Mouse (Mus musculus) heart, adult 2 months (tissue): ENCODE measurements at regions not wholly inside any gene's neighbourhood (a gene's known extent, or its start where the extent isn't known, plus 50 kb on each side); places are given as distances from the start of the nearest gene placed in this dataset.

Source experiments
- CTCF ChIP-seq: fragments of 200-600 bp; IDR thresholded peaks from 2 replicates; pipeline ENCODE4 v1.8.1; 2022; ENCODE audit warnings: antibody characterized with exemption, mild to moderate bottlenecking, moderate library complexity
- POLR2A ChIP-seq: fragments of 200-500 bp; IDR thresholded peaks from 2 replicates; pipeline ENCODE4 v1.6.1; 2011; ENCODE audit warnings: mild to moderate bottlenecking, low read depth, low read length, control low read depth; ENCODE audit not compliant: insufficient read depth

DNA sequence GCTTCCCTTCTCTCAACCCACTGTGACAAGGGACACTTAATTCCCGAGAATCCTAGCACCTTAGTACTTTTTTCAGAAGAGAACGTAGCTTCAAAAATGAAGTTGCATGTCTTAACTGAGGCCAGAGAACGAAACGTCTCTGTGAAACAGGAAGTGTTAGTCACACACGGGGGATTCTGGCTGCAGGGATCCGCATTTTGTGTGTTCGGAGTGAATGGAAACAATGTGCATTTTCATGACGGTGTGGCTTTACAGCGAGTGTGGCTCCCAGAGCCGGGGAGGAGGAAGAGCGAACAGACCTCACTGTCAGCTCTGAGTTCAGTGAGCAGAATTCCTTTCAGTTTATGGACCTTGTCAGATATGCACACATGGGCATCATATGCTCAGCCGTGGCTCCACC is 100.0 kb upstream of the Ttc29 start:
- no peak for TF ChIP-seq CTCF
- TF ChIP-seq POLR2A, result no peak
